Mouse (Mus musculus) neural tube, embryonic 11.5 days (tissue): ENCODE measurements around the gene Eif1. TPM values are rescaled to one million over a fixed set of nuclear protein-coding genes. Genes with fewer than 3 reads are reported as not detected.

Experiments
- ATAC-seq: fragments of 200-750 bp; cut with Nextera tagmentation; 2 replicates; pipeline ENCODE4 v1.8.0; 2017; ENCODE audit warnings: moderate number of reproducible peaks, mild to moderate bottlenecking, moderate TSS enrichment, moderate library complexity; ENCODE audit not compliant: insufficient read depth, low FRiP score, low TSS enrichment
- DNase-seq: peaks from one replicate; pipeline ENCODE4 v3.0.0-alpha.2; 2015; ENCODE audit warnings: low spot score
- H3K27ac ChIP-seq: fragments of 300-500 bp; sonication (generic); 2 replicates; pipeline ENCODE4 v1.5.1; 2014; ENCODE audit warnings: low read depth, mild to moderate bottlenecking, low read length
- H3K27me3 ChIP-seq: fragments of 300-500 bp; sonication (generic); 2 replicates; pipeline ENCODE4 v1.6.1; 2014; ENCODE audit warnings: mild to moderate bottlenecking, low read length, mixed read lengths; ENCODE audit not compliant: control insufficient read depth, insufficient read depth
- H3K36me3 ChIP-seq: fragments of 300-500 bp; sonication (generic); 2 replicates; pipeline ENCODE4 v1.6.1; 2014; ENCODE audit warnings: mild to moderate bottlenecking, low read length, moderate library complexity, mixed read lengths; ENCODE audit not compliant: control insufficient read depth, insufficient read depth
- H3K4me1 ChIP-seq: fragments of 300-500 bp; sonication (generic); 2 replicates; pipeline ENCODE4 v1.6.1; 2014; ENCODE audit warnings: low read length, mixed read lengths; ENCODE audit not compliant: control insufficient read depth, insufficient read depth
- H3K4me2 ChIP-seq: fragments of 300-500 bp; sonication (generic); 2 replicates; pipeline ENCODE4 v1.6.1; 2014; ENCODE audit warnings: low read depth, mild to moderate bottlenecking, moderate library complexity
- H3K4me3 ChIP-seq: fragments of 300-500 bp; sonication (generic); 2 replicates; pipeline ENCODE4 v1.5.1; 2014; ENCODE audit warnings: low read depth, low read length
- H3K9ac ChIP-seq: fragments of 300-500 bp; sonication (generic); 2 replicates; pipeline ENCODE4 v1.6.1; 2014; ENCODE audit warnings: mild to moderate bottlenecking, low read length
- H3K9me3 ChIP-seq: fragments of 300-500 bp; sonication (generic); 2 replicates; pipeline ENCODE4 v1.6.1; 2016; ENCODE audit warnings: low read length; ENCODE audit not compliant: control insufficient read depth
- WGBS: fragments of 180-500 bp; shearing (Covaris S2); extraction: QIAGEN DNeasy Blood & Tissue Kit; methylation state at CpG from one replicate; pipeline ENCODE4 v1.1.7; 2014; 5-methylcytosine and 5-hydroxymethylcytosine counted together
- polyA plus RNA-seq: library from polyadenylated mRNA; unstranded; fragments of >200 nt; fragmentation: Nextera tagmentation; extraction: Ambion mirVana; gene quantifications from 2 replicates; pipeline ENCODE4 v1.2.1, GENCODE M21; 2014

Gene Eif1
- polyA plus RNA-seq, 1 experiment from 2014 or later = 1,679 TPM

GRCm38 (mm10) chr11:100362209-100362978 is 42.7 kb downstream of the Eif1 start:
- Histone ChIP-seq H3K36me3 (no peaks in the 10 kb centered on the region), H3K9ac (no peak overlapping the region), H3K27me3 (peaks cover 7% of the 10 kb centered on the region; the same call in 1 of the 2 replicates), H3K4me1 (no peaks in the 10 kb centered on the region), H3K27ac (no peak overlapping the region), H3K4me3 (no peak overlapping the region), H3K9me3 (no peaks in the 10 kb centered on the region), H3K4me2 (no peak overlapping the region)
- ATAC-seq = peak; percentile 50; the same call in 1 of the 2 replicates
- 9% methylated on average over 8 of the region's 8 CpGs for WGBS
- peak; percentile 77 for DNase-seq

- Histone ChIP-seq H3K9me3 (no peaks in the 10 kb centered on the region), H3K9ac (no peak overlapping the region), H3K27me3 (peaks cover 6% of the 10 kb centered on the region; the same call in 1 of the 2 replicates), H3K36me3 (no peaks in the 10 kb centered on the region), H3K27ac (no peak overlapping the region), H3K4me1 (no peaks in the 10 kb centered on the region), H3K4me2 (no peak overlapping the region), H3K4me3 (no peak overlapping the region)
- ATAC-seq (no peak), DNase-seq (peak; percentile 73)
- WGBS = 18% methylated on average over 12 of the region's 12 CpGs
Measured at GRCm38 (mm10) chr11:100362979-100363562, 43.4 kb downstream of the Eif1 start.

DNA sequence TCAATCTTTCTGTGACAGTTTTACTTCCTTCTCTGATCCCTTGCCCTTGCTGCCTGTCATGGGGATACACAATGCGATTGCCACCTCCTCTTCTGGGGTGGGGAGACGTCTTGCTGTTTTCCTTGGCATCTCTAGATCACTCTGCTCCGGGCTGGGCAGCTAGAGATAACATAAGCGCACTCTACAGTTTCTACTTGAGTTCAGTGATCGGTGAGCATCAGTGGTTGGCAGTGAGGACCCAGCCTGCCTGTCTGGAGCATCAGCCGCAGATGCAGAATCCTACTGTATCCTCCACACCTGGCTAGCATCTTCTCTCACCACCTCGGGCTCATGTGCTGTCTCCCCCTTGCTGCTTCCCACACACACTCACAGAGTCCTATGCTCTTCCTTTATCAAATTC is 49.5 kb downstream of the Eif1 start:
- H3K27me3 ChIP-seq = no peaks in the 10 kb centered on the region
- H3K4me2 ChIP-seq = no peak overlapping the region
- ATAC-seq (no peak), DNase-seq (no peak)
- no peaks in the 10 kb centered on the region; the same call in 1 of the 2 replicates for H3K36me3 ChIP-seq
- no peak overlapping the region for H3K9ac ChIP-seq
- H3K4me1 ChIP-seq = no peaks in the 10 kb centered on the region
- 73% methylated on average over 7 of the region's 7 CpGs for WGBS
- no peak overlapping the region for H3K4me3 ChIP-seq
- no peak overlapping the region for H3K27ac ChIP-seq
- no peaks in the 10 kb centered on the region for H3K9me3 ChIP-seq

DNA sequence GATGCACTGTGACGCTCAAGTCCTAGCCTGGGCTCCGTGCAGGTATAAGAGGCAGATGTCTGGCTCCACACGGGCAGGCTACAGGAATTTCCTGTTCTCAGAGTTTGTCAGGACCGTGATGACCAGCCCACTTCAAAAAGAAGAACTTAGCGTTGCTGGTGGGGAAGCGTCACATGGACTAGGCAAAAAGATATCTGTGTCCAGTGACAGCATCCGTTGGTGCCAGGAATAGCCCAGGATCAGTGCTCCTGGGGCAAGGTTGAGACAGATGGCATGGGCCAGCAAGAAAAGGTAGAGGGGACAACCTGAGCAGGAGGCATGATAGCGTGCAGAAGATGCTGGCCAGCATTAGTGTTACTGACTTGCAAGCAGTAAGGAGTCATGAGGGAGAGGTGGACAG is 50.1 kb downstream of the Eif1 start:
- H3K4me3 ChIP-seq = no peak overlapping the region
- peaks cover 2% of the 10 kb centered on the region; the same call in 1 of the 2 replicates for H3K36me3 ChIP-seq
- WGBS = 81% methylated on average over 8 of the region's 8 CpGs
- no peaks in the 10 kb centered on the region for H3K27me3 ChIP-seq
- ATAC-seq (no peak), DNase-seq (no peak)
- no peak overlapping the region for H3K9ac ChIP-seq
- no peak overlapping the region for H3K27ac ChIP-seq
- no peaks in the 10 kb centered on the region for H3K9me3 ChIP-seq
- H3K4me1 ChIP-seq = no peaks in the 10 kb centered on the region
- no peak overlapping the region for H3K4me2 ChIP-seq

Other genes starting within 250 kb of the Eif1 start
- not detected in 2 replicates for gene Krt32, start 231.7 kb upstream of the Eif1 start, polyA plus RNA-seq
- not detected in 2 replicates for gene Krt35, start 223.6 kb upstream of the Eif1 start, polyA plus RNA-seq
- gene Krt36, start 214.3 kb upstream of the Eif1 start, polyA plus RNA-seq = not detected in 2 replicates
- gene Krt13, start 198.3 kb upstream of the Eif1 start, polyA plus RNA-seq = 0.19 TPM in 1 of 2 replicates, not detected in the other
- 2.7 and 3.3 TPM in 2 replicates for gene Krt15, start 184.0 kb upstream of the Eif1 start, polyA plus RNA-seq
- 6.4 and 6.6 TPM in 2 replicates for gene Krt19, start 171.2 kb upstream of the Eif1 start, polyA plus RNA-seq
- not detected in 2 replicates for gene Krt9, start 126.6 kb upstream of the Eif1 start, polyA plus RNA-seq
- 7.7 and 7.9 TPM in 2 replicates for gene Krt14, start 112.3 kb upstream of the Eif1 start, polyA plus RNA-seq
- not detected in 2 replicates for gene Krt16, start 71.0 kb upstream of the Eif1 start, polyA plus RNA-seq
- 0.88 and 1.1 TPM in 2 replicates for gene Krt17, start 58.9 kb upstream of the Eif1 start, polyA plus RNA-seq
- not detected in 2 replicates for gene Krt42, start 50.0 kb upstream of the Eif1 start, polyA plus RNA-seq
- gene Gast, start 14.5 kb downstream of the Eif1 start, polyA plus RNA-seq = not detected in 2 replicates
- gene Hap1, start 36.2 kb downstream of the Eif1 start, polyA plus RNA-seq = 10.4 and 10.6 TPM in 2 replicates
- 43.8 and 48.8 TPM in 2 replicates for gene Jup, start 77.9 kb downstream of the Eif1 start, polyA plus RNA-seq
- gene P3h4, start 95.0 kb downstream of the Eif1 start, polyA plus RNA-seq = 23.7 and 26.0 TPM in 2 replicates
- gene Fkbp10, start 95.8 kb downstream of the Eif1 start, polyA plus RNA-seq = 47.7 and 49.4 TPM in 2 replicates
- gene Nt5c3b, start 121.9 kb downstream of the Eif1 start, polyA plus RNA-seq = 110 TPM in 2 replicates
- gene Klhl10, start 122.0 kb downstream of the Eif1 start, polyA plus RNA-seq = 0.40 and 0.62 TPM in 2 replicates
- 13.9 and 14.8 TPM in 2 replicates for gene Klhl11, start 152.9 kb downstream of the Eif1 start, polyA plus RNA-seq
- 330 and 394 TPM in 2 replicates for gene Acly, start 208.1 kb downstream of the Eif1 start, polyA plus RNA-seq
- 1.0 and 1.4 TPM in 2 replicates for gene Ttc25, start 225.7 kb downstream of the Eif1 start, polyA plus RNA-seq